Mouse (Mus musculus) neural tube, embryonic 15.5 days (tissue): ENCODE measurements around the gene Szt2. TPM values are rescaled to one million over a fixed set of nuclear protein-coding genes. Genes with fewer than 3 reads are reported as not detected.

ENCODE experiments used
- ATAC-seq: fragments of 200-750 bp; cut with Nextera tagmentation; 2 replicates; pipeline ENCODE4 v1.8.0; 2017; ENCODE audit warnings: mild to moderate bottlenecking, moderate TSS enrichment, moderate library complexity; ENCODE audit not compliant: low FRiP score
- H3K27ac ChIP-seq: fragments of 300-500 bp; sonication (generic); replicated peaks from 2 replicates; pipeline ENCODE4 v1.5.1; 2015; ENCODE audit warnings: mild to moderate bottlenecking, inconsistent platforms
- H3K27me3 ChIP-seq: fragments of 300-500 bp; sonication (generic); replicated peaks from 2 replicates; pipeline ENCODE4 v1.6.1; 2015; ENCODE audit warnings: inconsistent platforms
- H3K36me3 ChIP-seq: fragments of 300-500 bp; sonication (generic); 2 replicates; pipeline ENCODE4 v1.6.1; 2015; ENCODE audit warnings: inconsistent platforms
- H3K4me1 ChIP-seq: fragments of 300-500 bp; sonication (generic); 2 replicates; pipeline ENCODE4 v1.6.1; 2015; ENCODE audit warnings: inconsistent platforms
- H3K4me2 ChIP-seq: fragments of 300-500 bp; sonication (generic); 2 replicates; pipeline ENCODE4 v1.6.1; 2015; ENCODE audit warnings: inconsistent platforms, mild to moderate bottlenecking, moderate library complexity
- H3K4me3 ChIP-seq: fragments of 300-500 bp; sonication (generic); replicated peaks from 2 replicates; pipeline ENCODE4 v1.5.1; 2015; ENCODE audit warnings: mild to moderate bottlenecking, inconsistent platforms
- H3K9ac ChIP-seq: fragments of 300-500 bp; sonication (generic); replicated peaks from 2 replicates; pipeline ENCODE4 v1.6.1; 2015; ENCODE audit warnings: mild to moderate bottlenecking, inconsistent platforms
- H3K9me3 ChIP-seq: fragments of 300-500 bp; sonication (generic); replicated peaks from 2 replicates; pipeline ENCODE4 v1.6.1; 2016; ENCODE audit warnings: inconsistent platforms
- WGBS: fragments of 180-500 bp; shearing (Covaris S2); methylation state at CpG from one replicate; pipeline ENCODE4 v1.1.7; 2015; ENCODE audit warnings: mixed read lengths; 5-methylcytosine and 5-hydroxymethylcytosine counted together
- polyA plus RNA-seq: library from polyadenylated mRNA; unstranded; fragments of >200 nt; fragmentation: Nextera tagmentation; extraction: Ambion mirVana; gene quantifications from 2 replicates; pipeline ENCODE4 v1.2.1, GENCODE M21; 2015

Gene Szt2
- polyA plus RNA-seq: 7.1 and 8.3 TPM in 2 replicates

- H3K27me3 ChIP-seq: no peaks in the 10 kb centered on the region
- H3K36me3 ChIP-seq: peaks cover 40% of the 10 kb centered on the region
- H3K9me3 ChIP-seq: no peaks in the 10 kb centered on the region
- H3K4me3 ChIP-seq: peak within 1 kb of the TSS; percentile 93
- ATAC-seq: peak; percentile 96
- H3K27ac ChIP-seq: peak within 1 kb of the TSS; percentile 80
- H3K9ac ChIP-seq: peak within 1 kb of the TSS; percentile 89
- peak within 1 kb of the TSS; percentile 85 for H3K4me2 ChIP-seq
- peaks cover 28% of the 10 kb centered on the region for H3K4me1 ChIP-seq
- WGBS: under 1% methylated on average over 53 of the region's 53 CpGs
These were observed at the start of gene Szt2, which contains the start of gene Med8 for GRCm38 (mm10) chr4:118409142-118409900. TSS of gene Szt2 (minus strand) at chr4:118409273. TSS of gene Med8 (plus strand) at chr4:118409337.

GRCm38 (mm10) chr4:118457345-118457975, 48.4 kb upstream of the Szt2 start, which contains the start of gene Mpl:
TSS of gene Mpl (minus strand) at chr4:118457513.
- Histone ChIP-seq H3K4me3 (no peak within 1 kb of the TSS), H3K4me2 (no peak within 1 kb of the TSS), H3K27me3 (no peaks in the 10 kb centered on the region), H3K9me3 (no peaks in the 10 kb centered on the region), H3K4me1 (no peaks in the 10 kb centered on the region), H3K36me3 (no peaks in the 10 kb centered on the region), H3K9ac (no peak within 1 kb of the TSS), H3K27ac (no peak within 1 kb of the TSS)
- ATAC-seq: no peak
- 79% methylated on average over 9 of the region's 9 CpGs for WGBS

- Histone ChIP-seq H3K4me3 (peak overlapping the region; percentile 42), H3K4me1 (peaks cover 17% of the 10 kb centered on the region), H3K36me3 (no peaks in the 10 kb centered on the region), H3K27ac (no peak overlapping the region), H3K27me3 (0 out of 2 replicates have a peak, but pooled peaks cover 3% of the 10 kb centered on the region), H3K4me2 (peak overlapping the region; percentile 93), H3K9me3 (no peaks in the 10 kb centered on the region), H3K9ac (peak overlapping the region; percentile 53)
- WGBS: 19% methylated on average over 24 of the region's 24 CpGs
- peak; percentile 80 for ATAC-seq
These were observed 37.5 kb upstream of the Szt2 start for GRCm38 (mm10) chr4:118446415-118447153.

- no peaks in the 10 kb centered on the region for H3K9me3 ChIP-seq
- H3K36me3 ChIP-seq: no peaks in the 10 kb centered on the region
- H3K4me3 ChIP-seq: peak overlapping the region; percentile 42
- H3K9ac ChIP-seq: peak overlapping the region; percentile 53
- H3K4me1 ChIP-seq: peaks cover 17% of the 10 kb centered on the region
- no peak overlapping the region for H3K27ac ChIP-seq
- peak overlapping the region; percentile 93 for H3K4me2 ChIP-seq
- WGBS: 16% methylated on average over 18 of the region's 18 CpGs
- ATAC-seq: peak; percentile 84
- 0 out of 2 replicates have a peak, but pooled peaks cover 3% of the 10 kb centered on the region for H3K27me3 ChIP-seq
These were observed 36.8 kb upstream of the Szt2 start for GRCm38 (mm10) chr4:118445781-118446414.

- ATAC-seq: no peak
- H3K4me1 ChIP-seq: peaks cover 17% of the 10 kb centered on the region
- H3K4me3 ChIP-seq: no peak overlapping the region
- no peak overlapping the region for H3K9ac ChIP-seq
- H3K27ac ChIP-seq: no peak overlapping the region
- 86% methylated on average over 10 of the region's 10 CpGs for WGBS
- no peak overlapping the region for H3K4me2 ChIP-seq
- H3K27me3 ChIP-seq: 0 out of 2 replicates have a peak, but pooled peaks cover 3% of the 10 kb centered on the region
- no peaks in the 10 kb centered on the region for H3K36me3 ChIP-seq
- H3K9me3 ChIP-seq: no peaks in the 10 kb centered on the region
These were observed 36.0 kb upstream of the Szt2 start for GRCm38 (mm10) chr4:118445088-118445487.

- ATAC-seq: peak; percentile 46
- peaks cover 8% of the 10 kb centered on the region for H3K36me3 ChIP-seq
- no peaks in the 10 kb centered on the region for H3K9me3 ChIP-seq
- WGBS: 6% methylated on average over 12 of the region's 12 CpGs
- no peaks in the 10 kb centered on the region for H3K27me3 ChIP-seq
- H3K4me2 ChIP-seq: peak overlapping the region; percentile 97
- peaks cover 23% of the 10 kb centered on the region for H3K4me1 ChIP-seq
- H3K27ac ChIP-seq: peak overlapping the region; percentile 86
- peak overlapping the region; percentile 49 for H3K4me3 ChIP-seq
- peak overlapping the region; percentile 62 for H3K9ac ChIP-seq
These were observed 28.8 kb upstream of the Szt2 start for GRCm38 (mm10) chr4:118437829-118438253.

- Histone ChIP-seq H3K27ac (peak within 1 kb of the TSS; percentile 86), H3K36me3 (peaks cover 16% of the 10 kb centered on the region), H3K9me3 (no peaks in the 10 kb centered on the region), H3K27me3 (no peaks in the 10 kb centered on the region), H3K4me1 (peaks cover 23% of the 10 kb centered on the region), H3K4me2 (peak within 1 kb of the TSS; percentile 97), H3K4me3 (peak within 1 kb of the TSS; percentile 49), H3K9ac (peak within 1 kb of the TSS; percentile 62)
- WGBS: under 1% methylated on average over 67 of the region's 67 CpGs
- peak; percentile 96 for ATAC-seq
These were observed 27.9 kb upstream of the Szt2 start, which contains the start of gene Cdc20 for GRCm38 (mm10) chr4:118436820-118437603. TSS of gene Cdc20 (minus strand) at chr4:118437352.

- H3K27ac ChIP-seq: no peak overlapping the region
- peaks cover 30% of the 10 kb centered on the region for H3K36me3 ChIP-seq
- H3K4me1 ChIP-seq: peaks cover 36% of the 10 kb centered on the region
- no peak overlapping the region for H3K4me3 ChIP-seq
- no peaks in the 10 kb centered on the region for H3K27me3 ChIP-seq
- ATAC-seq: no peak
- H3K9me3 ChIP-seq: no peaks in the 10 kb centered on the region
- H3K4me2 ChIP-seq: no peak overlapping the region
- 76% methylated on average over 8 of the region's 8 CpGs for WGBS
- no peak overlapping the region for H3K9ac ChIP-seq
These were observed 23.3 kb upstream of the Szt2 start for GRCm38 (mm10) chr4:118432332-118432731.

- no peak overlapping the region for H3K9ac ChIP-seq
- no peak overlapping the region for H3K27ac ChIP-seq
- H3K4me1 ChIP-seq: peaks cover 27% of the 10 kb centered on the region
- peak overlapping the region; percentile 49; the same call in 1 of the 2 replicates for H3K4me3 ChIP-seq
- 67% methylated on average over 7 of the region's 7 CpGs for WGBS
- peaks cover 30% of the 10 kb centered on the region for H3K36me3 ChIP-seq
- ATAC-seq: no peak
- peak overlapping the region; percentile 72 for H3K4me2 ChIP-seq
- no peaks in the 10 kb centered on the region for H3K9me3 ChIP-seq
- H3K27me3 ChIP-seq: no peaks in the 10 kb centered on the region
These were observed 20.3 kb upstream of the Szt2 start for GRCm38 (mm10) chr4:118429215-118429895.
